Mouse (Mus musculus) urinary bladder, postnatal 10 days (tissue): ENCODE measurements around the gene Zan.
A peak's percentile ranks its signal among the peaks of the same experiment; 100 is the strongest.

Source experiments
- DNase-seq: peaks from one replicate; pipeline ENCODE4 v3.0.0; 2022; ENCODE audit warnings: low spot score

Zan gene

GRCm38 (mm10) chr5:137476964-137477363 is at the start of gene Zan:
TSS of gene Zan (minus strand) at chr5:137477064.
- no peak for DNase-seq

- no peak for DNase-seq
These were observed 49.5 kb upstream of the Zan start for GRCm38 (mm10) chr5:137526192-137526936.

DNA sequence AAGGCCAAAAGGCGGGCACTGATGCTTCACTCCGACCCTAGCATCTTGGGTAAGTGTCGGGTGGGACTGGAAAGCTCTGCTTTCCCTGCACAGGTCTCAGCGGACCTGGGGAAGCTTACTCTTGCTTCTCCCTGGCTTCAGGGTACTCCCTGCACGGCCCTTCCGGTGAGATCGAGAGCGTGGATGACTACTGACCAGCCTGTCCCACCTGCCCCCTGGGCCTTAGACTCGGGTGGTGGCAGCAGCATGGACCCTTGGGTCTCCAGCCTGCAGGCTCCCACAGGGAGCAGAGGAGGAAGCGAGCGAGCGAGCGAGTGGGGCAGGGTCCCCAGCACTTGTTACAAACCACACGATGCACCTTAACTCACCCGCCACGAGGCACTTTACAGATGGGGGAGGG is 48.6 kb upstream of the Zan start:
- DNase-seq = no peak

DNA sequence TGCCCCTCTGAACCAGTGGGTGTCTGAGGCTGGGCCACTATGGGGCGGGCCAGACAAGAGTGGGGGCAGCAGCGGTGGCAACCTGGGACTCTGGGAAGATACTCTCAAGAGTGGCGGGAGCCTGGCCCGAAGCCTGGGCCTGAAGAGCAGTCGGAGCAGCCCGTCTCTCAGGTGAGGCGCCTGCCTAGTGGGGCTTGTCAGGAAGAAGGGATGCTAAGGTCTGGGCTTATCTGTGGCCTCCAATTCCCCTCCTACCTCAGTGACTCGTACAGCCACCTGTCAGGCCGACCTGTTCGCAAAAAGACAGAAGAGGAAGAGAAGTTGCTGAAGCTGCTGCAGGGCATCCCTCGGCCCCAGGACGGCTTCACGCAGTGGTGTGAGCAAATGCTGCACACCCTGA is 47.8 kb upstream of the Zan start:
- no peak for DNase-seq

DNA sequence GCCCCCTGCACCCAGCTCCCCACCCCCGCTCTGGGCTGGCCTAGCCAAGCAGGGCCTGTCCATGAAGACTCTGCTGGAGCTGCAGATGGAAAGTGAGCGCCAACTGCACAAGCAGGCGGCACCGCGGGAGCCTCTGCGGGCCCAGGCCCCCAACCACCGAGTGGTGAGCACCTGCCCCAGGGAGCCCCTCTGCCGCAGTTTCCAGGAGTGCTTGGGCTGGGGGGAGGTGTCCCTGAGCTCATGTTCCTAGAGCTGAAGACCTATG is 47.3 kb upstream of the Zan start:
- DNase-seq = no peak

DNA sequence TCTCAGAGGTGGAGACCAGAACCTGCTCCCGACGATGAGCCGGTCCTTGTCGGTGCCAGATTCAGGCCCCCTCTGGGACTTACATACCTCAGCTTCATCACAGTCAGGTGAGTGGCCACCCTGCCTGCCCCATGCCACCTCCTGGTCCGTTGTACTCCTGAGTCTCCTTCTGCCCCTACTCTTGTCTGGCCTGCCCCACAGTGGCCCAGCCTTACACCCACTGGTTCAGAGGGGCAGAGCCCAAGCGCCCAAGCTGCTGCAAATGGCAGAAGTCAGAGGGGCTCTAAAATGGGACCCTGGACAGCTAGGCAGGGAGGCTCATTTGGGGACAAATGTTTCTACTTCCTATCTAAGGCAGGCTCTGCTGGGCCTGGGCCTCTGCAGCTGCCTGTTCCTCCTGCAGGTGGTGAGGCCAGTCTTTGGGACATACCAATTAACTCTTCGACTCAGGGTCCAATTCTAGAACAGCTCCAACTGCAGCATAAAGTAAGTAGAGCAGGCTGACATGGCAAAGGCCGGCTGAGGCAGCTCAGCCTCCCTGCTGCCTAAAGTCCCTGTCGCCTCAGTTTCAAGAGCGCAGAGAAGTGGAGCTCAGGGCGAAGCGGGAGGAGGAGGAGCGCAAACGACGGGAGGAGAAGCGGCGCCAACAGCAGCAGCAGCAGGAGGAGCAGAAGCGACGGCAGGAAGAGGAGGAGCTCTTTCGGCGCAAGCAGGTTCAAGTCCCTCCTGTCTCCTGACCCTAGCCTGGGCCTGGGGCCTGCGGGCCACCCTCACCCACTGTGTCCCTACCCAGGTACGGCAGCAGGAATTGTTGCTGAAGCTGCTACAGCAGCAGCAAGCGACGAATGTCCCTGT is 46.8 kb upstream of the Zan start:
- DNase-seq = no peak

GRCm38 (mm10) chr5:137522711-137523110 is 45.8 kb upstream of the Zan start:
- DNase-seq = no peak

DNA sequence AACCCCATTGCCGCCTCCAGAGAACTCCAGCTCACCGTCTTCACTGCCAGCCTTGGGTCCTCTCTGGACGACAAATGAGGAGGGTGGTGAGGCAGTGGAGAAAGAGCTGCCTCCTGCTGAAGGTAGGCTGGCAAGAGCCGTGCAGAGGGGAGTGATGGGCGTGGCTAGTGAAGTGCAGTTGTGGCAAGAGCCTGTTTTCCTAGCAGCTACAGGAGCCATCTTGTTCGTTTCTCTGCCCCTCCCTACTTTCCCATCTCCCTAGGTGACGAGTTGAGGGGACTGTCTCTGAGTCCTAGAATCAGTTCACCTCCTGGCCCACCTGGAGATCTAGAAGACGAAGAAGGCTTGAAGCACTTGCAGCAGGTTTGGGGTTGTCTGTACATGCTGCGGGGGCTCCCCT is 45.0 kb upstream of the Zan start:
- no peak for DNase-seq

GRCm38 (mm10) chr5:137519691-137520550 is 43.1 kb upstream of the Zan start:
- no peak for DNase-seq

- DNase-seq = no peak
These were observed 41.6 kb upstream of the Zan start, which contains the start of gene Gigyf1 for GRCm38 (mm10) chr5:137518436-137518835. TSS of gene Gigyf1 (plus strand) at chr5:137518548.

- no peak for DNase-seq
These were observed 37.9 kb upstream of the Zan start for GRCm38 (mm10) chr5:137514811-137515210.

DNA sequence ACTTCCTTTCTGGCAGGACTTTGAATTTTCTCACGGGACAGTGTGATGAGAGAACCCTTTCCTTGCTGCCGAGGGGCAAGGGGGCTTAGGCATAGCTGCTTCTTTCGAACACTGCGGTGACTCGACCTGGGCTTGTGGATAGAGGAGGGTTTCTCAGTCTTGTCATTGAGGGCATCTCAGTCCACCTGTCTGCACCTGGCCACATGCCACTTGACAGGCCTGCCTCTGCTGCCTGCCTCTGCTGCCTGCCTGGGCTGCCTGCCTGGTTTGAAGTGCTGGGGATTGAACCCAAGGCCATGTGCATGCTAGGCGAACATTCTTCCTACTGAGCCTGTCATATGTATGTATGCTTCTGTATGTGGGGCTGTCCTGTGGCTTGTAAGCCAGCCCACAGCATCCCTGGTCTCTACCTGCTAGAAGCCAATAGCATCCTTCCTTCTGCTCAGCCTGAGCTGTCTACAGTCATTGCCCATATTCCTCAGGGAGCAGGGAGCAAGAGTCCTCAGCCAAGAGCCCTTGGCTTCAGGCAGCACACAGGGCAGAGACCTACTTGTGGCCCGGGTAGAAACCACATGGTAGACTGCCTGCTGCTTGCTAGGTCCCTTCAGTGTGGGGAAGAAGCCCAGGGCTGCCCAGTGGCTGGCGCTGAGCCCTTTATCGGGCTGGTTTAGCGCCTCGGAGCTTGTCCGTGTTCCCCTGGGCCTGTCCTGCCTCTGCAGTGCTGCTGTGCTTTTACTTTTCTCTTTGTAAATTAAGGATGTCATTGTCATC is 37.3 kb upstream of the Zan start:
- DNase-seq = no peak

GRCm38 (mm10) chr5:137512847-137513794 is 36.3 kb upstream of the Zan start:
- DNase-seq = no peak

DNA sequence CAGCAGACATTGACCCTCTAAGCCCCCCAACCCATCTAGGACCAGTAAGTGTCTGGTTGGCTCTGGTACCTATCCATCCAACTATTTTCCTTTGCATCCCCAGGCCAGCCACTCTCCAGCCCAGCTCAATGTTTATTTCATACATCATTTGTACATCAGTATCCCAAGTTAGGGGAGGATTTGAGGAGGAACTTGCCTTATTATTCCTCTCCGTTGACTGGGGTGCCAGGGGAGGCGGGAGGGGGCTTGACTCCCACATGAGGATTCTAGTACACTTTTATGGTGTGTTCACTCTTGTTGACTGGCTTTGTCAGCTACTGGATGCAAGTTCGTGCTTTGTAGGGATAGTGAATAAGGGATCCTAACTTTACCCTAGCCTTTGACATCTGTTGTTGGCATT is 34.8 kb upstream of the Zan start:
- DNase-seq = no peak

- no peak for DNase-seq
These were observed 33.9 kb upstream of the Zan start for GRCm38 (mm10) chr5:137510573-137511390.

DNA sequence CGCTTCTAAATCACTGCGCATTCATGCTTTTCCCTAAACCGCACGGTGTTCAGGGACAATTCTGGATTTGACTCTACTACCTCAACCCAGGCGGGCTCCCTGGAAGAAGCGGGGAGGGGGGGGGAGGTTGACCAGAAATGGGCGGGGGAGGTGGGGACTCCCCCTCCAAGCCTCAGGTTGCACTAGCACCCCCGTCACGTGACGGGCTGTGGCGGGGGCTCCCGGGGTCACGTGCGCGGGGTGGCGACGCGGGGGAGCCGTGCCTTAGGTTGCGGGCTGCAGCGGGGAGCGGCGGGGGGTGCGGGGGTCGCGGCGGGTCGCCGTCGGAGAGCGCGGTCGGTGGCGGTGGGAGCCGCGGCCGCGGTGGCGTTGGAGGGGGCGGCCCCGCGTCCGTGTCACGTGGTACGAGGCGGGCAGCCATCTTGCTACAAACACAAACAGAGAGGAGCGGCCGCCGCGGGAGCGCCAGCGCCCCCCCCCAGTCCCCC is 33.2 kb upstream of the Zan start:
- DNase-seq = no peak

GRCm38 (mm10) chr5:137504041-137504440 is 27.2 kb upstream of the Zan start:
- no peak for DNase-seq

DNA sequence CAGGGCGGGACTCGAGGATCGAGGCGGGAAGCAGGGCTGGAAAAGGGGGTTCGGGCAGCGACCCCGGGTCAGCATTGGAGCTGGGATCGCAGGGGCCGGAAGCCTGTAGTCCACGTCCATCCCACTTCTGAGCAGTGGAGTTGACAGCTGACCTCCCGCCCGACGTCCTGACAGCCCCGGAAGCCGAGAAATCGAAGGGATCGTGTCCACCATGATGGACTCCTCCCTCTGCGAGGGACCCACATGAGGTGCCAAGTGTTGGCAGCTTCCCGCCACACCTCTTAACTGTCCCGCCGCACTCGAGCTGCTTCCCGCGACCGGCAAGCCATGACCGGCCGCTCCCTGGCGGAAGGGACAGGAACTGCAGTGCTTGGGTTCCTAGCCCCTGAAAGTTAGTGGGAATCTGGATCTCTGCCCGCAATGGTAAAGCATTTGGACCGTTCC is 25.8 kb upstream of the Zan start:
- peak; percentile 56 for DNase-seq
